Mouse (Mus musculus): ENCODE data around the gene Rflnb.

Gene Rflnb

GRCm38 (mm10) chr11:75984581-75984980 is 43.0 kb downstream of the Rflnb start:
- DNase-seq: no peak

DNA sequence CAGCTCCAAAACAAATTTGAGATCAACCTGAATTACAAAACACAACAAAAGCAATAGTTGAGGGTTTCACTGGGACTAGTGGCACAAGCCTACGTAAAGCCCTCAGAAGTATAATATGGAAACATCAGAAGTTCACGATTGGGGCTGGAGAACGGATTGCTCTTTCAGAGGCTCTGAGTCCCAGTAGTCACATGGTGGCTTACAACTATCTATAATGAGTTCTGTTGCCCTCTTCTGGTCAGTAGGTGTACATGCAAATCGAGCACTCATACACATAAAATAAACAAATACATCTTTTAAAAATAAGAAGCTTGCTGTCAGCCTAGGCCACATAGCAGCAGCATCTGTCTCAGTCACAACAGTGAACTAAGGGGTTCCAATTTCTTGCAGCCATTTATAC is 44.4 kb downstream of the Rflnb start:
- DNase-seq: no peak

DNA sequence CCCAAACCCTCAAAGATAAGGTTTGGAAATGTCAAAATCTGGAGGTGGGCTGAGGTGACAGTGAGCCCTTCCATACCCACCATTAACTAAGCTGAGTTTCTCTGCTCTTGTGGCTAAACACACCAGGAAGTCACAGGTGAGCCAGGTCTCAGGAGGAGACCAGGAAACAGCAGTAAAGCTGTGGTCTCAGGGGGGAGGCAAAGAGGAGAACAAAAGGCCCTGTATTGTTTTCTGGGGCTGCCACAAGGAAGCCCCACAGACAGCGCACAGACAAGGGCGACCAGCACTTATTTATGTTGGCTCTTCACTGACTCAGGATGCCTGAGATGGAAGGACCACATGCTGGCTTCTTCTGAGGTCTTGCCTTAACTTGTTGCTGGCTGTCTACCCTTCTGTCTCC is 47.2 kb downstream of the Rflnb start:
- no peak for DNase-seq

- no peak for DNase-seq
Measured at GRCm38 (mm10) chr11:75978051-75978450, 49.5 kb downstream of the Rflnb start.

GRCm38 (mm10) chr11:75976748-75977147 is 50.8 kb downstream of the Rflnb start:
- DNase-seq: no peak

GRCm38 (mm10) chr11:75973988-75974387 is 53.6 kb downstream of the Rflnb start:
- no peak for DNase-seq

DNA sequence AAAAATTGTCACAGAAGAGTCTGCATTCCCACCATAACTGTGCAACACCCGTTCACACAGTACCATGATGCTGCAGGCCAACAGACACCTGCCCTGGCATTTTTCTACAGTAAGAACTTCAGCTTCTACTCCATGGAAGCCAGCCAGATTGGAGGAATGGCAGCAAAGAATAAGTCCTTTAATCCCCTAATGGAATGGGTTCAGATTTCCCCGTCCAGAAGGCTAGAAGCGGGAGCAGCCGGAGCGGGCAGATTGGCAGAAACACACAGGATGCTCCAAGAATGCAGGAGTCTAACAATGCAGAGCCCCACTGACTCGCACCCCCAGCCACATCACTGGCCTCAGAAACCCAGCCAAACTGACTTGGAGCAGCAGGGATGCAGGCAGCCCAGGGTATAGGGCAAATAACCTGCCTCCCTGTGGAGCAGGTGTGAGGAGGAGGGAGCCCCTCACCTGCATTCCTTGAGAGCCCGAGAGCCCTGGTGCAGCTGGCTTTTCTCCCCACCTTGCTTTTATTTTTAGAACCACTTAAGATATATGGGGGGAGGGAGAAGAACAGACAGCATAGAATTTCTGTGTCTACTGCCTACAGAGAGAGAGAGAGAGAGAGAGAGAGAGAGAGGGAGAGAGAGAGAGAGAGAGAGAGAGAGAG is 54.5 kb downstream of the Rflnb start:
- no peak for DNase-seq

- no peak for DNase-seq
Measured at GRCm38 (mm10) chr11:75972188-75972587, 55.4 kb downstream of the Rflnb start.

DNA sequence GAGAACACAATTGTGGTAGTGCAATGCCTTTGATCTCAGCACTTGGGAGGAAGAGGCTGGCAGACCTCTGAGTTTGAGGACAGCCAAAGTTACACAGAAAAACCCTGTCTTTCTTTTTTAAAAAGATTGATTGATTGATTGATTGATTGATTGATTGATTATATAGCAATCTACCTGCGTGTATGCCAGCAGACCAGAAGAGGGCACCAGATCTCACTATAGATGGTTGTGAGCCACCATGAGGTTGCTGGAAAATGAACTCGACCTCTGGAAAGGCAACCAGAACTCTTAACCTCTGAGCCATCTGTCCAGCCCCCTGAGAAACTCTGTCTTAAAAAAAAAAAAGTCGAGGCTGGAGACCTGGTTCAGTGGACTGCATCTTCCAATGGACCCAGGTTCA is 57.0 kb downstream of the Rflnb start:
- no peak for DNase-seq
